Mouse (Mus musculus) layer of hippocampus, adult 9-11 months (tissue): ENCODE results near the gene Adap1.

Source experiments
- DNase-seq: peaks from one replicate; pipeline ENCODE4 v3.0.0; 2022

Adap1 gene

GRCm38 (mm10) chr5:139325395-139325966 lies at the start of gene Adap1:
TSS of gene Adap1 (minus strand) at chr5:139325622.
- peak; percentile 66 for DNase-seq

- DNase-seq = no peak
Observed at GRCm38 (mm10) chr5:139374841-139375240, 49.4 kb upstream of the Adap1 start.

DNA sequence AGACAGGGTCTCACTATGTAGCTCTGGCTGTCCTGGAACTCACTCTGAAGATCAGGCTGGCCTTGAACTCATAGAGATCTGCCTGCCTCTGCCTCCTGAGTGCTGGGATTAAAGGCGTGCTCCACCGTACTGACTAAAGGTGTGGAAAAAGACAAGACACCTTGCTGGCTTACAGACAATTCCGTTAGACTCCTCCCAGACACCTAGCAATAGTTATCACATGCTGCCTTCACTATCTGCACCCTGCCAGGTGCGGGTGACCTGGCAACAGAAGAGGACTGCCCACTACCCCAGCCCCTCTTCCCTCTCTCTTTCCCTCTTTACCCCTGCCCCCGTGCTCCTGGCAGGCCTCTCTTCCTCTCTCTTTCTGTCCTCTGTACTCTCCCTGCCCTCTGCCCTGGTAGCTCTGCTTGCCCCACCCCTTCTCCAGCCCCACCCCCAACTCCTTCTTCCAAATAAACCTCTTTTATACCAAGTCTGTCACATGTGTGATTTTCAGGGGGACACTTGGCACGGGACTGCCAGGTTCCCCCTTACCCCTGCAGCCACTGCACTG lies 48.5 kb upstream of the Adap1 start:
- no peak for DNase-seq

- no peak for DNase-seq
Observed at GRCm38 (mm10) chr5:139373126-139373525, 47.7 kb upstream of the Adap1 start.

DNA sequence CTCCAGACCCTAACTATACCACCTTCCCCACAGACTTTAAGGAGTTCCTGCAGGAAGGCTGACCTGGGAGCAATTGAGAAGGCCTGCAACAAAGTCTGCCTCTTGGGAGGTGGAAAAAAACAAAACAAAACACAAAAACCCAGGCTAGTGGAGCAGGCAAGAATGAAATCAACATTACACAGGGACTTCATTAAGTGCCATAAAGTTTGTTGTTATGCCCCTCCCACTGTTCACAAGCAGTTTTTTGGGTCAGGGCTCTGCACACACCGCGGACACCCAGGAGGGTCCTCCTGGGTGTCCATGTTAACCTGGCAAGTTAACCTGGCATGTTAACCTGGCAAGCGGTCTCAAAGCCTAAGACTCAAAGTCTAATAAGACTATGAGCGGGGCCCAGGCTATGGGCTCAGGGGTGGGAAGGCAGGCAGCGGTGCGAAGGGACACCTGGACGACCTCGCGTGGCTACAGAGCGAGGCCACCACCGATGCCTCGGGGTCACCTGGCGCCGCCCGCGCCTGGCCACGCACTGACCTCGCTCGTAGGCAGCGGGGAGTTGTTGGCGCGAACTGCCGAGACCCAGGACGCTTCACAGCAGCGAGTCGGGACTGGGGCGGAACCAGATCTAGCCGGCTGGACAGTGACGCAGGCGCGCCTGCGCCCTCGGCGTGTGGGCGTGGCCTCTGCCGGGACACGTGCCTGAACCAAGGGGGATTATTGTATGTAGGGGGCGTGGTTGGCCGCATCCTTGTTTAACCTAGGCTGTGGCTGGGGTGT lies 46.4 kb upstream of the Adap1 start:
- DNase-seq = peak; percentile 93

DNA sequence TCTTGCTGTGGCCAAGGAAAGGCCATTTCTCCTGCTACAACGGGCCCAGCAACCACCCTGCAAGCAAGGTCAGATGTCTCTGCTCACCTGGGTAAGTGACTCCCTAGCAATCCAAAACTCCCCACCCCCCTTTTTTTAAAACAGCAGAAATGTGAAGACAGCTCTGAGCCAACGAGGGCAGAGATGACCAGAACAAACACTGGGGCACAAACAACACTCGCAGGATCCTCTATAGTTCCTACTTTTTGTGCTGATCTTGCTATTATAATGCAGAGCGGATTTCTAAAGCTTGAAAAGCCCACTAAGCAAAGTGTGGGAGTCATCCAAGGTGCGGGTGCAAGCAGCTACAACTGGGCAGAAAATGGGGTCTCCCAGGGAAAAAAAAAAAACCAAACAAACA lies 45.7 kb upstream of the Adap1 start:
- no peak for DNase-seq

DNA sequence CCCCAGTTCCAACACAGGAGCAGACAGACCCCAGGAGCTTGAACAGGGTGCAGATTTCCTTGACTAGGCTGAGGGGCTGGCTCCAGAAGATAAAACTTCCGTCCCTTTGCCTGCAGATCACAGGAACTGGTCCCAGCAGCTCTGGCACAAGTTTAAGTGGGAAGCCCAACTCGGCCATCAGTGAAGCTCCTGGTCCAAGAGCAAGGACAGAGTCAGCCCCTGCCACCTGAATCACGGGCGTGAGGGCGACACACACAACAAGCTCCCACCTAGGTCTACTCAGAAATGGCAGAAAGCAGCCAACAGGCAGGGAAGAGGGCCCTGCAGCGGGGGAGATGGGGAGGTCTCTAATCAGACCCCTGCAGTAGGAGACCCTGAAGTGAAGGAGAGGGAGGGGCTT lies 44.9 kb upstream of the Adap1 start:
- no peak for DNase-seq

GRCm38 (mm10) chr5:139368638-139369320 lies 43.4 kb upstream of the Adap1 start:
- DNase-seq = no peak

GRCm38 (mm10) chr5:139367884-139368458 lies 42.5 kb upstream of the Adap1 start:
- no peak for DNase-seq

DNA sequence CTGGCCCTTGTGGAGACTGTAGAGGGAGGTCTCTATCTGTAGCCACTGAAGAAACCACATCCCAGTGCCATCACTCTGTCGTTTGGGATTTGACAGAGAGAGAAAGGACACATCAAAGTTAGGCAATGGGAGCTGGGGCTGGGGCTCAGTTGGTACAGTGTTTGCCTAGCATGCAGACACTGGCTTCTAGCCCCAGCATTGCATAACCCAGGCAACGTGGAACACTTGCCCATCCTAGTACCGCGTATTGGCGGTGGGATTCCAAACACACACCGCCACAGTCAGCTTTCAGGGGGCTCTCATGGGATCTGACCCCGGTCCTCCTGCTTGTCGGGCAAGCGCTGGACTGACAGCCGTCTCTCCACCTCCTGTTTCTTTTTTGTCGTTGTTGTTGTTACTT lies 41.1 kb upstream of the Adap1 start:
- no peak for DNase-seq

GRCm38 (mm10) chr5:139365827-139366226 lies 40.4 kb upstream of the Adap1 start:
- DNase-seq = peak; percentile 85

DNA sequence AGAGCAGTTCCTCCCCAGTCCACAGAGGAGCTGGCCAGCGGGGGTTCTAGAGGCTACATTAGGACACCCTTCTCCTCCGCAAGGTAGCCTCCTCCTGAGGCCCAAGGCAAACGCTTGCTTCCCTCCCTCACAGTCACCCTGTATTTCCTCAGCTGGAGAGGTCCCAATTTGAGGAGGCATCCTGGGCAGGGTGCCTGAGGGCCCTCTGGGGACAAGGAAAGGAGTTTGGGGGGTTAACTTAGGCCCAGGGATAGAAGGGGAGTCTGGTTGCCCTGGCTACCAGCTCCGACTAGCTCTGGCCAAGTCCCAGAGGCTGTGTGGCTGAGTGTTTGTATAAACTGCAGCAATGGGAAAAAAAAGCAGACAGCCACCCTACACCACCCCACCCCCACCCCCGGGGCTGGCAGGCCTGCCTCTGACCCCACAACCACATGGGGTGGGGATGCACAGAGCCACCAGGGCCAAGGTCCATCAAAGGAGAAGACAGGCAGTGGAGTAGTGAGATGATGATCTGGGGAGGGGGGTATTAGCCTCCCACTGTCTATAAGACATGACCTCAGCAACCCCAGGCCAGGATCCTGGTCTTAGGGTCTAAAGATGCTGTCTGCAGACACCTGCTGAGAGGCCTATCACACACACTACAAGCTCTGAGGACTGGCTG lies 39.6 kb upstream of the Adap1 start:
- DNase-seq = no peak

GRCm38 (mm10) chr5:139364260-139364910 lies 39.0 kb upstream of the Adap1 start:
- peak; percentile 81 for DNase-seq

DNA sequence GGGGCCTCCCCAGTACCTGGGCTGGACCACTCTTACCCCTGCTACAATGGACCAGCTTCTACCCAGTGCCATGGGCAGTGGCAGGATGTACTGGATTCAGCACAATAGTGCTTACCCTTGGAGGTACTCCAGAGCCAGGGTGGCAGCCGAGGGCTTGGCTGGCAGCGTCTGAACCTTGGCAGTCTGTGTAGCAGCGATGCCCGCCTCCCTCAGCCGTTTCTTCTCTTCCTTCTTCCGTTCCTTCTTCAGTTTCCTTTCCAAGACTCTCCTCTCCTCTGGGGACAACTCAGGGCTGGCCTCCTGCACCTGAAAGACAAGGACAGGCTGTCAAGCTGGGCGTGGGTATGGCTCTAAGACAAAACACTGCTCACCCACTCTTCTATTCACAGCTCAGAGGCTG lies 38.4 kb upstream of the Adap1 start:
- DNase-seq = no peak

- DNase-seq = no peak
Observed at GRCm38 (mm10) chr5:139359244-139359643, 33.8 kb upstream of the Adap1 start.

DNA sequence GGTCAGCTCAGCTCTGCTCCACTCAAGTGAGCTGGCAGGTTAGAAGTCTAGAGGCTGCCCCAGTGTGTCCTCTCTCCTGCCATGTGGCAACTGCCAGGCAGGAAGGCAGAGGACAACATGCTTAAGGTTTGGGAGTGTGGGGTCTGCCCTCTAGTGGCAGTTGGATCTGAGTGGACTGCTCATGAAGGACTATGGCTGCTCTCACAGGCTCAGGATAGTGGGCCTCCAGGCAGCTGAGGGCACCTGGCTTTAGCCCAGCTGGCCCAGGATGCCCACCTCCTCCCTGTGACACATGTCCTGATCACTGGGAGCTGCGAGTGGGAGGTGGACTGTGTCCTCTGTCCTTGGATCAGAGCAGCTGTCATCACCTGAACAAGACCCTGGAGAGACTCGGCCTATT lies 33.2 kb upstream of the Adap1 start:
- DNase-seq = no peak

- peak; percentile 73 for DNase-seq
Observed at GRCm38 (mm10) chr5:139355235-139355772, 29.9 kb upstream of the Adap1 start.

- DNase-seq = no peak
Observed at GRCm38 (mm10) chr5:139353946-139354345, 28.5 kb upstream of the Adap1 start.

GRCm38 (mm10) chr5:139353496-139353895 lies 28.1 kb upstream of the Adap1 start:
- no peak for DNase-seq

- DNase-seq = no peak
Observed at GRCm38 (mm10) chr5:139352317-139352716, 26.9 kb upstream of the Adap1 start, which contains the start of gene Cyp2w1. TSS of gene Cyp2w1 (plus strand) at chr5:139352617.

DNA sequence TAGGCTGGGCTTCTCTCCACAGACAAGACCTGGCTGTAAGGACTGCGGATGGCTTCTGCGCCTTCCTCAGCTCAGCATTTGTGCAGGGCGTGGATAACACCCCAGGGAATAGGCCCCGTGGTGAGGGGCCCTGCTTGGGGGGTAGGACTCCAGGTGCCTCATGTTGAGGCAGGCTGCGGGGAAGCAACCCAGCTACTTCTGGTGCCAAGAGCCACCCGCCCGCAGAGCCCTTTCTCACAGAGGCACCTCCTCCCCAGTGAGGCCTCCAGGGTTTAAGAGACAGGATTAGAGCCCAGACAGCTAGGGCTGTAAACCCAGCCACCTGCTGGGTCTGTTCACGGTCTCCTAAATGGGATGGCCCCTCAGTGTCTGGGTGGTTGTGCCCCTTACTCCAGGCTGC lies 26.2 kb upstream of the Adap1 start:
- no peak for DNase-seq

DNA sequence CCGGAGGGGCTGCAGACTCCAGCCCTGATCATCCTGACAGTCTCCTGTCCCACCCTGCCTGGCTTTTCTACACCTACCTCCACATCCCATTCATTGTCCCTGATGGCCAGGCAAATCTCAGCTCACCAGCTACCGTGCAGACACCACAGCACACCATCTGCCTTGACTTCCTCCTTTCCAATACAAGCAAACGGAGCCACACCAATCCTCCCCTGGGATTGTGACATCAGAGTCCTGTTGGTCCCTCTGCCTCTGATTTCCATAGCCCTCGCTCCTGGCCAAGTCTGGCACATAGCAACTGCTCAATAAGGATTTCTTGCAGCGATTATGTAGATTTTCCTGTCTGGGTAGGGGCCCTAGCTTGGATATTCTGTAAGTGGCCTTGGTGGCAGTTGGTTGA lies 25.7 kb upstream of the Adap1 start, which contains the start of gene Cox19:
Gene Cox19, minus strand, starts transcription at position 285 of the 400 bp plus-strand sequence.
- no peak for DNase-seq
